Mouse (Mus musculus): Measurements from ENCODE around the gene Prune2.

Gene Prune2

DNA sequence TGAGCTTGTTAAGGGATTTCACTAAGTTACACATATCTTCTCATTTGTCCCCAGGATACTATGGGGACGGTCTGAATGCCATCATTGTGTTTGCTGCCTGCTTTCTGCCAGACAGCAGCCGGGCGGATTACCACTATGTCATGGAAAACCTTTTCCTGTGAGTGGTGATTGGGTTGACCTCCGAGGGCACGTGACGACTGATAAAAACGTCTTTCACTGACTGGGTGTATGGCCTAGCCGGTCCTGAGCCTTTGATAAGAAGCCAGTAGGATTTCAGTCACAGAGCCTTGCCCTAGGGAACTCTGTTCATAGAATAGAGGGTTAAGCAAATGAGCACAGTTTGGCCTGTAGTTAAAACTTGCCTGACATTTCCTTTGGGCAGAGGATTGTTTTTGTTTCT, 243.1 kb downstream of the Prune2 start:
- DNase-seq (ENCODE audit: low spot score in 2 of 2), result no peak

DNA sequence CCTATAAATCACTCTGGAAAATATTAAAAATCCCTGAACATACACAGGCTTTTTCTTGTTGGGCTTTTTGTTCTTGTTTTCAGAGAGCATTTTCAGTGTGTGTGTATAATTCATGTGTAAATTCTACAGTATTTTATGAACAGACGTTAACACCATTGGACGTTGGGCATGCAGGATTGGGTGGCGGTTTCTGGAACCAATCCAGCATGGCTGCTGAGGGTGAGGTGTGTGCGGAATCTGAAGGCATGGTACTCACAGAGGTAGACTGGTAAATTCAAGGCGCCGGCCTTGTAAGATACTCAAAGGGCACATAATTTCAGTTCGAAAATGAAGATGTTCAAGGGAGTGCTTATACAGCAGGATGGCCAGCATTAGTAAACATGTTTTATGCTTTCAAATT, 251.2 kb downstream of the Prune2 start:
- no peak for DNase-seq (ENCODE audit: low spot score in 2 of 2)

DNA sequence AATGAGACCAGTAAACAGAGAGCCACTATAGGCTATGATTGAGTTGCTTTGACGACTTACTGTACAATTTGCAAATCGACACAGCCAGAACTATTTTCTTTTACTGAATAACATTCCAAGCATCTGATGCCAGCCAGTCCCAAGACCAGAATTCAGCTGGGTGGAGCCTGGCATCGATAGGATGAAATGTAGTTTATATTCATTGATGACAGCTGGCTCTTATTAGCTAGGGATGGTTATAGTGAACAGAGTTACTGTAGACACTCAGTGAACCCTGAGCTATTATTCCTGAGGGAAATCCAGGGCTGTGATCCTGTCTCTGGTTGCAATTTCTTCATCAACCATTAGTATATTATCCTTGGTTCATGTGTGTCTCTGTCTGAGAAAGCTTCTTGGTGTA, 254.6 kb downstream of the Prune2 start:
- DNase-seq (ENCODE audit: low spot score in 2 of 2), result no peak

DNA sequence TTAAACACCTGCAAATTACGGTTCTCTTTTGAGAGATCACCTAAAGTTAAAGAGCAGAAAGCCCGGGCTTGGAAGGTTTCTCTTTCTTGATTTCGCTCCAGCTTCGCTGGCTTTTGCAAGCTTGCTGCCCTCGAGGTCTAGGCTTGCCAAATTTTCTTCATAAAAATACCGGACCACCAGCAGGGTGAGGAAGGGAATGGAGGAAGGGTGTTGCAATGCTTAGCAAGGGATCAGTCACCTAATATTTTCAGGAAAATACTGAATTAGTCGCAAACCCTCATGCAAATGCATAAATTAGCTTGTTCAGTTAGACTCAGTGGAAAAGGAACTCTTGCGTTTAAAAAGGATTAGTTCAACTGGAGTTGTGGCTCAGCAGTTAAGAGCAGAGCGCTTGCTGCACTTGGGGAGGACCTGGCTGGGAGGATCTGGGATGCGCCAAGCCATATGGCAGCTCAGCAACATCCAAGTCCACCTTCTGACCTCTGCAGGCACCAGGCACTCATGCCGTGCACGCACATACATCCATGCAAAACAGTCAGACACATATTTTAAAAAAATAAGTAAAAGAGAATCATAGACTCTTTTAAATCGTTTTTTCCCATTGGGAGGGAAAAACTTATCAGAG, 259.1 kb downstream of the Prune2 start:
- DNase-seq (ENCODE audit: low spot score in 2 of 2), result no peak

DNA sequence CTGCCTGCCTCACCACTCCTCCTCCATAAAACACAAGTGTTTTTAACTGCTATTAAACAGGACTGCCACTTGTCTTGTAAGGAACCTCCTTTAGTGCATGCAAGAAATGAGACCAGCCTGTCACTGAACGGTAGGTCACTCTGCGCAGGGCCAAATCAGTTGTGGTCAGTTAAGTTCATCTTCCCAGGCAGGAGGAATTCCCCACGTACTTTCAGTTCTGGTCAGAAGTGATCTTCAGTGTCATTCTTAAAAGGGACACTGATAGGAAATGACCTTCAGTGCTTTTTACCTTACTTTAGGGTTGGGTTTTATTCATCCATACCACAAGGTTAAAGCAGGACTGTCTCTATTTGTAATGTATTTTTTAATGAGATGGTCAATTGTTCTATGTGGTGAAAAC, 262.3 kb downstream of the Prune2 start:
- DNase-seq (ENCODE audit: low spot score in 2 of 2), result no peak

DNA sequence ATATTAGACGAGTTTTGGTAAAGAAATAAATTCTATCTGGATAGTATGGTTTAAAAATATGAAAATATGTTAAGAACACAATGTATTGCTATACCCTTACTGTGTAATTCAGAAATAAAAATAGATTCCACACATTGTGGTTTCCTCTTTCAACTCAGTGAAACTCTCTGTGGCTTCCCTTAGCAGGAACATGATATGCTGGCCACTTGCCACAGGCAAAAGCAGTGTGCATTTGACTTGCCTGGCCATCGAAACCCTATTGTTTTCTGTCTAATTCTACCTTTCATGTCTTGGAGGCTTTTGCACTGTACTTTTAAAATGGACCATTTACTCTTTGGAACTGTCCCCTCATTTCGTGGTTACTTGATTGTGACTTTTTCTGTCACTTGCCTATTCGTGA, 267.9 kb downstream of the Prune2 start:
- no peak for DNase-seq (ENCODE audit: low spot score in 2 of 2)

GRCm38 (mm10) chr19:17225570-17226083, 269.7 kb downstream of the Prune2 start:
- no peak for DNase-seq (ENCODE audit: low spot score in 2 of 2)

GRCm38 (mm10) chr19:17226096-17226495, 270.2 kb downstream of the Prune2 start:
- DNase-seq (ENCODE audit: low spot score in 2 of 2), result no peak

DNA sequence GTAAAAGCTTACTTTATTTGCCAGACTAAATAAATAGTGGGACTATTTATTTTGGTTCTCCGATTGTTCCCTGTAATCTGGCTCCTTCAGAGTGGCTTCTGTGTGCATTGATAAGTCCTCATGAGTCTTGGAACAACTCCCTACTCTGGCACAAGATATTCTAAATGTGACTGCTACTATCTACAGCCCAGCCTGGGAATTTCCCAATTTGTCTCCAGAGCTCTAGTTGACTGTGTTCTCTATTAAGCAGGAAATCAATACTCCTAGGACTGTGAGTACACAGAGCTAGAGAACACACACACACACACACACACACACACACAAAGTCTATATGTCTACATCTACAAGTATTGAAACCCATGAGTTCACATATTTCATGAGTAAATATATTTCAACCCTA, 274.1 kb downstream of the Prune2 start:
- DNase-seq (ENCODE audit: low spot score in 2 of 2), result no peak

DNA sequence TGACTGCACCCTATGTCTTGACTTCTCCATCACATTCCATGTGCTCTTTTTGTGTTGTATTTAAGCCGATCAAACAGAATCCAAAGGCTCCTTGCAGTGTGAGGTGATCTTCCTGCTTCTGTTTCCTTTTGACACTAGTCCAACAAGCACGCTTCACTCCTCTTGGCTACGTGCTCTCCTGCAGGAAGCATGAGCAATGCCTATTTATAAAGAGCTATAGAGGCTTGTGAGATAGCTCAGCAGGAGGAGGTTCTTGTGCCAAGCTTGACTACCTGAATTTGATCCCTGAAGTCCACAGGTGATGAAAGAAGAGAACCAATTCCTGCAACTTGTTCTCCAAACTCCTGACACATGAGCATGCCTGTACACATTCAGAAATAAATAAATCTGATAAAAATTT, 282.6 kb downstream of the Prune2 start:
- DNase-seq (ENCODE audit: low spot score in 2 of 2), result no peak

DNA sequence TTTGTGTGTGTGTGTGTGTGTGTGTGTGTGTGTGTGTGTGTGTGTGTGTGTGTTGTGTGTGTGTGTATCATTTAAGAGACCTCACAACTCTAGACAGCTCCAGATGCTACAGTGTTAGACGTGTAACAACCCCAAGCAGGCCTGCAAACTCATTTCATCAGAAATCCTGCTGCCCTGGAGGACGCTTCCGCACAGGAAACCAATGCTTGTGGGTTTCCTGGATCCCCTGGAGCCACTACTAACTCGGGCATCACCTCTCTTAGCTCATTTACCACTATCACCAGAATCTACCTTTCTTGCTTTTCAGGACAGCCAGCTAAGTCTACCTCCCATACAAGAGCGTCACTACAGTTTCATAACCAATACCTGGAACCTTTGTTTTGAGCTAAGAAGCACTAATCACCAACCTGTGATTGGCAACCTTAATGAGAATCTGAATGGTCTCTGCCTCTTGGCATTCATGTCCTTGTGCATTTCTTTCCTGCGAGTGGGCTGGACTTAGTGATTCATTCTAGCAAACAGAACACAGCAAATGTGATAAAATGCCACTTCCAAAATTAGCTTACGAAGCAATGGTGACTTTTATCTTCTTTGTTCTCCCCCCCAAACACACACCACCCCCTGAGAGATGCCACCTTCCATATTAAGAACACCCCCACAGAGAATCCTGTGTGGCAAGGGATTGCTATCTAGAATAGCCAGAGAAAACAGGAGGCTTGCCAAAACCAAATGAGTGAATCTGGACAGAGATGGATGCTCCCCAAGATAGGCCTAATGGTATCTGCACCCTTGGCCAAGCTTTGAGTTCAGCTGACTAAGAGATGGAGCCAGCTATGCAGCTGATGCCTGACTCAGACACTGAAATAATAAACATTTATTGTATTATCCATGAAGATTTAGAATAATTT, 284.5 kb downstream of the Prune2 start:
- no peak for DNase-seq (ENCODE audit: low spot score in 2 of 2)

DNA sequence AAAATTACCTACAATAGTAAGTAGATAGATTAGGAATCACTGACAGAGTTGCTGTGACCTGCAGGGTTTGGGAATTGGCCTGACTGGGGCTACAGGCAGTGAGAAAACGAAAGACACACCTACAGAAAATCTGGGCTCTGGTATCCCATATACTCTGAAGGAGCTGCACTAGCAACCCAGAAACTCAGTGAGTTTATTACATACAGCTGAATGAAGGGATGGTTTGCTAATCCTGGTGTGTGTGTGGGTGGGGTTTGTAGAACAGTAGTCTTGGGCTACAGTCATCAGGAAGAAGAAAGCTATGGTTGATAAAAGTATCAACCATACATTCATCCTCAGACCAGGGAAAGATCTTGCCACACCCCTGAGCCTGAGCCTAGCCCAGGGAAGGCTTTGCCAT, 285.3 kb downstream of the Prune2 start:
- DNase-seq (ENCODE audit: low spot score in 2 of 2), result no peak

- DNase-seq (ENCODE audit: low spot score in 2 of 2), result no peak
Measured at GRCm38 (mm10) chr19:17242962-17243361, 287.0 kb downstream of the Prune2 start.

DNA sequence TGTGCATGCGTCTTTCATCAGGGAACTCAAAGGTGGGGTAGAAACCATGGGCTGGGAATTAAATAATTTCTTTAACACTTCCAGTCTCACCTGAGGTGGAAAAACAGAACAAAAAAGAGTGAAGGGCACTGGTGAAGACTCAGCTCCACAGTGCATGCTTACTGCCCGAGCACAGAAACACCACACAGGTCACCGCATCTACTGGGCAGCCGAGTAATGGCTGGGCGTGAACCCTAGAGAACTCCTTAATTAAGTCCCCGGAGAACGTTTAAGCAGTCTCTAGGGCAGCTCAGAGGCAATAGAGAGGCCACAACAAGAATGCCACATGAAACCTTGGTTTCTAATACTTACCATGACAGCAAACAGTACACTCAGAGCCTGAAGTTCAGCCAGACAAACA, 288.6 kb downstream of the Prune2 start:
- DNase-seq (ENCODE audit: low spot score in 2 of 2), result no peak

- no peak for DNase-seq (ENCODE audit: low spot score in 2 of 2)
Measured at GRCm38 (mm10) chr19:17247352-17247925, 291.5 kb downstream of the Prune2 start.

DNA sequence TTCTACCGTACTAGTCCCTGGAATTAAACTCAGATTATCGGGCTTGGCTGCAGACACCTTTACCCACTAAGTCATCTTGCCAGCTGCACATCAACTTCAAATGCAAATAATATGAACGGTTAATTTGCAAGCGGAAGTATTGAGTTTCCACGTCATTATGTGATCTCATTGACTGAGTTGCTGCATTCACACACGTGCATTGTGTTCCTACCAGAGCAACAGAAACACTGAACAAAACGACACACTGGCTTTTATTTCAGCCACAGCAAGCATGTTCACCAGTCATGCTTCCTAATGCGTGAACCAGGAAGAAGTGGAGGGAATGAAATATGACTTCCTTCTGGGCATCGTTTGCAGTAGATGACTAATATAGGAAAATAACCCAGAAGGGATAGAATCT, 293.8 kb downstream of the Prune2 start:
- DNase-seq (ENCODE audit: low spot score in 2 of 2), result no peak

GRCm38 (mm10) chr19:17250801-17251200, 294.9 kb downstream of the Prune2 start:
- no peak for DNase-seq (ENCODE audit: low spot score in 2 of 2)

GRCm38 (mm10) chr19:17251453-17251852, 295.5 kb downstream of the Prune2 start:
- DNase-seq (ENCODE audit: low spot score in 2 of 2), result no peak

DNA sequence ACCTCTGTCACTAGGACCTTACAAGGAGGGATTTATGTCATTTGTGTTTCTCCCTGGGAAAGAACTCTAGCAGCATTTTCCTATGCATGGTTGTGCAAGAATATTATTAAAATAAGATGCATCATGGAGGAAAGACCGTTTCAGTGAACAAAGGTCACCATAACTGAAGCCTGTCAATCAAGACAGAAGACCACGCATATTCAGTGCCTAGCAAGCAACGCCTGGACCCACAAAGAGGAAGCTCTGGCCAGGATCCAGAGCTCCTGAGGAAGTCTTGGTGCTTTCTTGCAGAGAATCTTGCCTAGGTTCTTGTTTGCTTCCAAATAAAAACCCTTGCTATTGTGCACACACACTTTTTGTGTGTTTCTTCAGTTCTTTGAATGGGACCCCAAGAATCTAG, 296.9 kb downstream of the Prune2 start:
- no peak for DNase-seq (ENCODE audit: low spot score in 2 of 2)

- DNase-seq (ENCODE audit: low spot score in 2 of 2), result no peak
Measured at GRCm38 (mm10) chr19:17255511-17255910, 299.6 kb downstream of the Prune2 start.

DNA sequence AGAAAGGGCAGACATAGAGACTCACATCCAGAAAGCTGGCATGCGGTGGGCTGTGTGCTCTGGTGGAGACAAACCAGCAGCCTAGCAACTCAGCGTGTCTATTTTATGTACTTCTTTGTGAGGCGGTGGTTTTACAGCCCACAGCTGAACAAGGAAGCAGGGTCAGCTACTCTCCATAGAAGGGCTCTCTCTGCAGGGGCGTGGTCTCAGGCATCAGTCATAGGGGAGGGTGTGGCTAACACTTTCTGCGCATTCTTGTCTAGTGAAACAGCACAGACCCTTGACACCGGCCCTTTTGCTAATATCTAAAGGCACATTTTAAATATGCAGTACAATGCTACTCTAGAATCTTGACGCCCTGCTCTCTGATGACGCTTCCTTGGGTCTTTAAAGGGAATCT, 300.5 kb downstream of the Prune2 start:
- no peak for DNase-seq (ENCODE audit: low spot score in 2 of 2)

DNA sequence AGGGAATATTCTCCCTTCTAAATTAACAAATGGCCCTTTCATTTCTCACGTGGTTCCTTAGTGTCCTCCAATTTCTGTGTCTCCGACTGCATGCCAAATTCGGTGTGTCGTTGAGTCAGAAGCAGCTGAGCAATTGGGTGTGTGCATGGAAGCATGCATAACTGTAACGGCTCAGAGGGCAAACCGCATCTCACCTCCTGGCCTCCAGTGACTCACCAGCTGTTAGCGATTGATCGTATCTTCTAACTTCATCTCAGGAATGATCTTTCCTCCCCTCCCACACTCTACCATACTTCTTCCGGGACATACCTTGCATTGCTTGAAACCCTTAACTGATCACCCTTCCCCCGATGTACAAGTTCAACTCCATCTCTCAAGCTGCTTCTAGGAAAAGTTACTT, 300.9 kb downstream of the Prune2 start:
- DNase-seq (ENCODE audit: low spot score in 2 of 2), result no peak

- no peak for DNase-seq (ENCODE audit: low spot score in 2 of 2)
Measured at GRCm38 (mm10) chr19:17263181-17263580, 307.3 kb downstream of the Prune2 start.
